Mouse (Mus musculus) lung, postnatal 0 days (tissue): ENCODE data around the gene Ptpn11. TPM values are rescaled to one million over a fixed set of nuclear protein-coding genes. Genes with fewer than 3 reads are reported as not detected.

ENCODE experiments used
- ATAC-seq: fragments of 200-750 bp; cut with Nextera tagmentation; 2 replicates; pipeline ENCODE4 v1.8.0; 2017; ENCODE audit warnings: moderate library complexity
- DNase-seq: peaks from one replicate; pipeline ENCODE4 v3.0.0-alpha.2; 2016; ENCODE audit warnings: low spot score
- H3K27ac ChIP-seq: fragments of 300-500 bp; sonication (generic); 2 replicates; pipeline ENCODE4 v1.5.1; 2014; ENCODE audit warnings: antibody characterized with exemption, mild to moderate bottlenecking, low read length, mixed read lengths
- H3K27me3 ChIP-seq: fragments of 300-500 bp; sonication (generic); replicated peaks from 2 replicates; pipeline ENCODE4 v1.6.1; 2014; ENCODE audit warnings: low read length, mixed read lengths; ENCODE audit not compliant: insufficient read depth
- H3K36me3 ChIP-seq: fragments of 300-500 bp; sonication (generic); 2 replicates; pipeline ENCODE4 v1.6.1; 2014; ENCODE audit warnings: low read length, mixed read lengths; ENCODE audit not compliant: insufficient read depth
- H3K4me1 ChIP-seq: fragments of 300-500 bp; sonication (generic); 2 replicates; pipeline ENCODE4 v1.6.1; 2014; ENCODE audit warnings: antibody characterized with exemption, low read depth, low read length, mixed read lengths; ENCODE audit not compliant: insufficient read depth
- H3K4me2 ChIP-seq: fragments of 300-500 bp; sonication (generic); replicated peaks from 2 replicates; pipeline ENCODE4 v1.6.1; 2014; ENCODE audit warnings: low read depth, mild to moderate bottlenecking, low read length, moderate library complexity, mixed read lengths
- H3K4me3 ChIP-seq: fragments of 300-500 bp; sonication (generic); 2 replicates; pipeline ENCODE4 v1.5.1; 2014; ENCODE audit warnings: low read depth, low read length
- H3K9ac ChIP-seq: fragments of 300-500 bp; sonication (generic); replicated peaks from 2 replicates; pipeline ENCODE4 v1.6.1; 2014; ENCODE audit warnings: low read depth, mild to moderate bottlenecking
- H3K9me3 ChIP-seq: fragments of 300-500 bp; sonication (generic); 2 replicates; pipeline ENCODE4 v1.6.1; 2016; ENCODE audit warnings: low read length, mixed read lengths
- CTCF ChIP-seq: IDR thresholded peaks from 2 replicates; pipeline ENCODE4 v1.5.1; 2016; ENCODE audit warnings: antibody characterized with exemption, mild to moderate bottlenecking
- EP300 ChIP-seq: IDR thresholded peaks from 2 replicates; pipeline ENCODE4 v1.6.1; 2016; ENCODE audit warnings: antibody characterized with exemption, mild to moderate bottlenecking, control low read depth
- WGBS: fragments of 180-500 bp; shearing (Covaris S2); extraction: QIAGEN DNeasy Blood & Tissue Kit; methylation state at CpG from one replicate; pipeline ENCODE4 v1.1.7; 2014; 5-methylcytosine and 5-hydroxymethylcytosine counted together
- polyA plus RNA-seq: library from polyadenylated mRNA; unstranded; fragments of >200 nt; fragmentation: Nextera tagmentation; extraction: Ambion mirVana; gene quantifications from 2 replicates; pipeline ENCODE4 v1.2.1, GENCODE M21; 2015

Gene Ptpn11
- polyA plus RNA-seq, 1 experiment from 2014 or later: 19.7 TPM

GRCm38 (mm10) chr5:121145609-121146008 is 45.6 kb downstream of the Ptpn11 start:
- no peak overlapping the region for H3K27ac ChIP-seq
- peaks cover 39% of the 10 kb centered on the region for H3K36me3 ChIP-seq
- DNase-seq: no peak
- no peak for ATAC-seq
- TF ChIP-seq CTCF: no peak
- TF ChIP-seq EP300: no peak
- WGBS: 78% methylated on average over 5 of the region's 5 CpGs
- H3K9me3 ChIP-seq: no peaks in the 10 kb centered on the region
- no peaks in the 10 kb centered on the region for H3K27me3 ChIP-seq
- H3K9ac ChIP-seq: no peak overlapping the region
- no peak overlapping the region for H3K4me2 ChIP-seq
- H3K4me3 ChIP-seq: no peak overlapping the region
- no peaks in the 10 kb centered on the region for H3K4me1 ChIP-seq

DNA sequence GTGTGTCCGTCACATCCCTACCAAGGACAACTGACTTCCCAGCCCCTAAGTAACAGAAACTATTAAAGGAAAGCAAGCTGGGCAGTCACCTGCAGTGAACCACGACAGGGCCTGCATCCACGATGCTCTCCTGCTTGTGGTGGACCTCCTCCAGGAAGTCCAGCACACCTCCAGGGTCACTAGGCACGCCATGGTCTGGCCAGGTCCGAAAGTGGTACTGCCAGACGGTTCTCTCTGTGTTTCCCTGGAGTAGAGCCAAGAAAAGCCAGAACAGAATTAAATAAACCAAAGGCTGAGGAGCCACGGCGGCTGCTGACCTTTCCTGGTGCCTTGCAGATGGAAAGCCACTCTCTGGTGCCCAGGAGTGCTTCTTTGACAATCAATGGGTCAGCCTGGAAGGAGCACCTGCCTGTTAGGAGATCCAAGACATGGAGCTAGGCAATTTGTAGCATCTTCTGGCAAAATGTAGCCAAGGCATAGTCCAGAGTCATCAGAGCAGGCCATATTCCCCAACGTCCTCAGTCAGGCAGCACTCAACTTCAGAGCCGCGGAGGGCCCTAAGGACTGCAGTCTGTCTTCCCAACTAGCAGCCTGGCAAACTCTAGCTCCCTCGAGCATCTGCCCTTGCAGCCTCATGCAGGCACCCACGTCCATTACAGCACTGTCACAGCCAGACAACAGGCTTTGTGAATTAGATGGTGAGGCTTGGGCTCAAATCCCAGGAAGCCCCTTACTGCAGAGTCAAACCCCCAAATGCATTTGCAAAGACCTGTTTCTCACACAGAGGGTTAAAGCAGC is 46.6 kb downstream of the Ptpn11 start:
- H3K27ac ChIP-seq: no peak overlapping the region
- no peak overlapping the region for H3K9ac ChIP-seq
- 78% methylated on average over 13 of the region's 13 CpGs for WGBS
- TF ChIP-seq EP300 (no peak), CTCF (no peak)
- no peak for ATAC-seq
- peaks cover 38% of the 10 kb centered on the region for H3K36me3 ChIP-seq
- H3K27me3 ChIP-seq: no peaks in the 10 kb centered on the region
- no peak for DNase-seq
- H3K4me3 ChIP-seq: no peak overlapping the region
- H3K9me3 ChIP-seq: no peaks in the 10 kb centered on the region
- H3K4me2 ChIP-seq: no peak overlapping the region
- H3K4me1 ChIP-seq: no peaks in the 10 kb centered on the region

DNA sequence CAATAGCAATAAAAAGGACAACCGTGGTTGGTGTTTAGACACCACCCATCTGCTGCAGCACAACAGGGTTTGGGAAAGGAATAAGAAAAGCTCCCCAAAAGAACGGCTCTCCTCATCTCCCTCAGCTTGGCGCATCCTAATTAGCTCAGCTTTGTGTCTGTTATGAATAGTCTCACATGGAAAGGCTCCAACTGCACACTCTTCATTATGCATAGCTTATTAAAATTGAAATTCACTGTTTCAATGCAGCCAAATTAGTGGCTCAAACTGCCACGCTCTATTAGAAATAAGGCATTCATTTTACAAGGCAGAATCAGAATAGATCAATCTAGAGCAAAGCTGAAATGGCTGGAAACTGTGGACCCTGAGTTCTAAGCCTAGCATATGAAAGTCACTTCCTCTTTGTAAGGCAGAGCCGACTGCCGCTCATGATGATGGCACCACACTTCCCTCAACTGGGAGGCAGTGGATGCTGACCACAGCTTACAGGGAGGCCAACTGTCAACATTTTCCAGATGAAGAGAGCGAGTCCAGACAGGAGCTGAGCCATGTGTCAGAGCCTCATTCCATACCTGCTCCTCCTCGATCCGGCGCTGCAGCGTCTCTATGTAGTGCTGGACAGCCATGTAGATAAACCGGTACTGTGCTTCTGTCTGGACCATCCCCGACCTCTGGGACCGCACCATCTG is 48.6 kb downstream of the Ptpn11 start:
- Histone ChIP-seq H3K36me3 (peaks cover 38% of the 10 kb centered on the region), H3K27ac (no peak overlapping the region), H3K4me3 (no peak overlapping the region), H3K9ac (no peak overlapping the region), H3K27me3 (no peaks in the 10 kb centered on the region), H3K4me1 (no peaks in the 10 kb centered on the region), H3K9me3 (no peaks in the 10 kb centered on the region), H3K4me2 (no peak overlapping the region)
- no peak for TF ChIP-seq CTCF
- TF ChIP-seq EP300: no peak
- 90% methylated on average over 14 of the region's 14 CpGs for WGBS
- DNase-seq (no peak), ATAC-seq (no peak)

GRCm38 (mm10) chr5:121140276-121140675 is 50.9 kb downstream of the Ptpn11 start:
- no peak overlapping the region for H3K4me2 ChIP-seq
- ATAC-seq: no peak
- no peaks in the 10 kb centered on the region for H3K9me3 ChIP-seq
- no peak overlapping the region for H3K27ac ChIP-seq
- H3K4me3 ChIP-seq: no peak overlapping the region
- peaks cover 44% of the 10 kb centered on the region for H3K36me3 ChIP-seq
- no peak overlapping the region for H3K9ac ChIP-seq
- no peak for DNase-seq
- H3K27me3 ChIP-seq: no peaks in the 10 kb centered on the region
- TF ChIP-seq CTCF (no peak), EP300 (no peak)
- WGBS: 65% methylated on average over 7 of the region's 7 CpGs
- no peaks in the 10 kb centered on the region for H3K4me1 ChIP-seq

DNA sequence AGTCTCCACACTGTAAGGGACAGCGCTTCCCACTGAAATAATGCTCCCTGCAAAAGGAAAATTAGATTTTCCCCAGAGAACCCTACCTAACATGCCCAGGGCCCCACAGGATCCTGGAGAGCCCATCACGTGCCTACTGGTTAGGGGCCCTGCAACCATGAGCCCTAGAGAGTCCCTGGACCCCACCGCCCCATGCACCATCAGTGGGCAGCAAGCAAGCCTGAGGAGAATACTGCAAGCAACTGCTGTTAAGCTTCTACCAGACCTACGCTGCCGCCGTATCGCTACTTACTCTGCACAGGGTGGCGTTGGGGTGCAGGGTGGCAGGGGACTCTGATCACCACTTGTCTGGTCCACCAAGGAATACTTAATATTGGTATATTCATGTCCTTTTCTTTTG is 54.1 kb downstream of the Ptpn11 start:
- H3K4me3 ChIP-seq: no peak overlapping the region
- no peaks in the 10 kb centered on the region for H3K4me1 ChIP-seq
- WGBS: 97% methylated on average over 8 of the region's 8 CpGs
- H3K27ac ChIP-seq: no peak overlapping the region
- no peak overlapping the region for H3K4me2 ChIP-seq
- peaks cover 32% of the 10 kb centered on the region for H3K36me3 ChIP-seq
- H3K9ac ChIP-seq: no peak overlapping the region
- no peaks in the 10 kb centered on the region for H3K9me3 ChIP-seq
- no peak for ATAC-seq
- H3K27me3 ChIP-seq: no peaks in the 10 kb centered on the region
- TF ChIP-seq EP300: no peak
- no peak for TF ChIP-seq CTCF
- DNase-seq: no peak

GRCm38 (mm10) chr5:121131801-121132200 is 59.4 kb downstream of the Ptpn11 start:
- 89% methylated on average over 3 of the region's 3 CpGs for WGBS
- Histone ChIP-seq H3K4me3 (no peak overlapping the region), H3K4me1 (no peaks in the 10 kb centered on the region), H3K9ac (no peak overlapping the region), H3K27me3 (no peaks in the 10 kb centered on the region), H3K36me3 (peaks cover 25% of the 10 kb centered on the region), H3K27ac (no peak overlapping the region), H3K4me2 (no peak overlapping the region), H3K9me3 (no peaks in the 10 kb centered on the region)
- no peak for ATAC-seq
- TF ChIP-seq CTCF (no peak), EP300 (no peak)
- DNase-seq: no peak
